Mouse (Mus musculus) heart, adult 2 months (tissue): ENCODE results near the gene Trpc5. TPM values are rescaled to one million over a fixed set of nuclear protein-coding genes. Genes with fewer than 3 reads are reported as not detected.

Experiments
- DNase-seq, 2 experiments: peaks; one replicate each; pipeline ENCODE4 v3.0.0; 2021
- H3K27ac ChIP-seq: fragments of 200-600 bp; 2 replicates; pipeline ENCODE4 v1.8.1; 2022
- H3K27me3 ChIP-seq: fragments of 200-500 bp; 2 replicates; pipeline ENCODE4 v1.6.1; 2012; ENCODE audit warnings: mild to moderate bottlenecking, low read length, inconsistent platforms, mixed read lengths; ENCODE audit not compliant: control insufficient read depth, insufficient read depth
- H3K36me3 ChIP-seq: fragments of 200-500 bp; 2 replicates; pipeline ENCODE4 v1.6.1; 2012; ENCODE audit warnings: low read length, inconsistent platforms; ENCODE audit not compliant: control insufficient read depth, insufficient read depth
- H3K4me1 ChIP-seq: fragments of 200-500 bp; 2 replicates; pipeline ENCODE4 v1.6.1; 2011; ENCODE audit warnings: low read length; ENCODE audit not compliant: control insufficient read depth, insufficient read depth
- H3K4me3 ChIP-seq: fragments of 200-600 bp; 2 replicates; pipeline ENCODE4 v1.8.1; 2022
- H3K79me2 ChIP-seq: fragments of 200-500 bp; replicated peaks from 2 replicates; pipeline ENCODE4 v1.6.1; 2012; ENCODE audit warnings: mild to moderate bottlenecking, inconsistent platforms, low read length, moderate library complexity, mixed read lengths; ENCODE audit not compliant: control insufficient read depth, insufficient read depth
- H3K9ac ChIP-seq: fragments of 200-500 bp; 2 replicates; pipeline ENCODE4 v1.6.1; 2012; ENCODE audit warnings: low read depth, mild to moderate bottlenecking, control low read depth, inconsistent platforms, low read length, mixed read lengths
- CTCF ChIP-seq: fragments of 200-600 bp; IDR thresholded peaks from 2 replicates; pipeline ENCODE4 v1.8.1; 2022; ENCODE audit warnings: antibody characterized with exemption, mild to moderate bottlenecking, moderate library complexity
- EP300 ChIP-seq: fragments of 200-500 bp; IDR thresholded peaks from 2 replicates; pipeline ENCODE4 v1.6.1; 2011; ENCODE audit warnings: low read depth, low read length, control low read depth; ENCODE audit not compliant: insufficient read depth
- POLR2A ChIP-seq: fragments of 200-500 bp; IDR thresholded peaks from 2 replicates; pipeline ENCODE4 v1.6.1; 2011; ENCODE audit warnings: mild to moderate bottlenecking, low read depth, low read length, control low read depth; ENCODE audit not compliant: insufficient read depth
- WGBS: fragments of 180-500 bp; shearing (Covaris S2); methylation state at CpG from one replicate; pipeline ENCODE4 v1.1.7; 2018; 5-methylcytosine and 5-hydroxymethylcytosine counted together
- intact Hi-C: fragments of 180-260 bp; cut with DNase I; formaldehyde crosslinking; loops from one replicate; pipeline ENCODE4 v1.15.1; 2025
- long read RNA-seq: library from polyadenylated mRNA; stranded (forward); transcript quantifications from one replicate; pipeline ENCODE4 v2.0.0, GENCODE M21; 2021
- polyA plus RNA-seq: library from polyadenylated mRNA; depleted of rRNA; stranded (reverse); fragments of >200 nt; gene quantifications from 2 replicates; pipeline ENCODE4 v1.2.3, GENCODE M21; 2012; rRNA removed
- total RNA-seq, 2 experiments: library from RNA; stranded (reverse); gene quantifications; 2 replicates each; pipeline ENCODE4 v1.2.3; 2021

The Trpc5 gene
- total RNA-seq (not detected), polyA plus RNA-seq (not detected in 2 replicates)
- long read RNA-seq: 0 reads

DNA sequence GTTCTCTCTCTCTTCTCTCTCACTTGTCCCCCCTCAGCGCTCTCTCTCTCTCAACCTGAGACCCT lies at the start of gene Trpc5:
Trpc5 (minus strand) TSS at position 39 of the 65 bp plus-strand sequence.
- no peak within 1 kb of the TSS for H3K27ac ChIP-seq
- 38% methylated on average over 1 of the region's 1 CpGs for WGBS
- no peak for TF ChIP-seq POLR2A
- no peak for TF ChIP-seq EP300
- no peak for TF ChIP-seq CTCF
- H3K27me3 ChIP-seq: peaks cover 1% of the 10 kb centered on the region; the same call in 1 of the 2 replicates
- no peak for DNase-seq
- H3K79me2 ChIP-seq: no peaks in the 10 kb centered on the region
- no peak within 1 kb of the TSS for H3K9ac ChIP-seq
- intact Hi-C loops: no loop called here
- no peaks in the 10 kb centered on the region for H3K4me1 ChIP-seq
- no peaks in the 10 kb centered on the region for H3K36me3 ChIP-seq
- no peak within 1 kb of the TSS for H3K4me3 ChIP-seq

DNA sequence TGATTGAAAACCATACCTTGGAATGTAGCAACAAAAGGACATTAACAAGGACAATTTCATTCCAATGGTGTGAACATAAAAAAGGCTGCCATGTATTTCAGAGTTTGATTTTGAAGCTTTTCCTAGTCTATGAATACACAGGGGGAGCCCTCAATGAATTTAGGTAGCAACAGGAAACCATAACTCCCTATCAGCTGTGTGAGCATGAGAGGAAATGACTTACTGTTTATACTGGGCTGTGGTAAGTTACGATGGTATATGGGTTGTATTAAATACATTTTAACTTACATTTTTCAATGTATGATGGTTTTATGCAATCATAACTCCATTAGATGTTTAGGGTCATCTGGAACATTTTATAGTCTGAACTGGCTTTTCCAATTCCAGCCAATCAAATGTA lies 28.4 kb upstream of the Trpc5 start:
- Histone ChIP-seq H3K27me3 (no peaks in the 10 kb centered on the region), H3K79me2 (no peaks in the 10 kb centered on the region), H3K9ac (no peak overlapping the region), H3K36me3 (no peaks in the 10 kb centered on the region), H3K4me3 (no peak overlapping the region), H3K4me1 (no peaks in the 10 kb centered on the region), H3K27ac (no peak overlapping the region)
- 54% methylated on average over 1 of the region's 1 CpGs for WGBS
- TF ChIP-seq CTCF: no peak
- no peak for TF ChIP-seq POLR2A
- no peak for TF ChIP-seq EP300
- DNase-seq: no peak
- intact Hi-C loops: no loop called here

DNA sequence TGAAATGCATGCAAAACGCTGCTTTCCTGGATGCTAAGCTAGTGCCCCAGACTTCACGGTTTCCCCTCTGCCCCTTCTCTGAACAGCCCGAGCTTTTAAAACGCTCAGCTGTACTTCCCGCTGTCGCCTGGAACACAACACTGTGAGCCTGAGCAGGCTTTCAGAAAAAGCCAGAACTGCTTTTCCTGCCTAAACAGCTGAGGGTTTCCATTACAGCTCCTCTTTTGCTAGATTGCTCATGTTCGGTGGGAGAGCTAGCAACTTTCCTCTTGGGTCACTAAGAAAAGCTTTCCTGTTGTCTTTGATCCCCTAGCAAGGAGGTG lies 1.8 kb upstream of the Trpc5 start:
- no peak overlapping the region for H3K9ac ChIP-seq
- DNase-seq: no peak
- H3K4me1 ChIP-seq: no peaks in the 10 kb centered on the region
- WGBS: 21% methylated on average over 7 of the region's 7 CpGs
- TF ChIP-seq POLR2A (no peak), CTCF (no peak), EP300 (no peak)
- H3K27me3 ChIP-seq: peaks cover 1% of the 10 kb centered on the region; the same call in 1 of the 2 replicates
- no peak overlapping the region for H3K27ac ChIP-seq
- H3K4me3 ChIP-seq: no peak overlapping the region
- no peaks in the 10 kb centered on the region for H3K79me2 ChIP-seq
- intact Hi-C loops: no loop called here
- H3K36me3 ChIP-seq: no peaks in the 10 kb centered on the region

DNA sequence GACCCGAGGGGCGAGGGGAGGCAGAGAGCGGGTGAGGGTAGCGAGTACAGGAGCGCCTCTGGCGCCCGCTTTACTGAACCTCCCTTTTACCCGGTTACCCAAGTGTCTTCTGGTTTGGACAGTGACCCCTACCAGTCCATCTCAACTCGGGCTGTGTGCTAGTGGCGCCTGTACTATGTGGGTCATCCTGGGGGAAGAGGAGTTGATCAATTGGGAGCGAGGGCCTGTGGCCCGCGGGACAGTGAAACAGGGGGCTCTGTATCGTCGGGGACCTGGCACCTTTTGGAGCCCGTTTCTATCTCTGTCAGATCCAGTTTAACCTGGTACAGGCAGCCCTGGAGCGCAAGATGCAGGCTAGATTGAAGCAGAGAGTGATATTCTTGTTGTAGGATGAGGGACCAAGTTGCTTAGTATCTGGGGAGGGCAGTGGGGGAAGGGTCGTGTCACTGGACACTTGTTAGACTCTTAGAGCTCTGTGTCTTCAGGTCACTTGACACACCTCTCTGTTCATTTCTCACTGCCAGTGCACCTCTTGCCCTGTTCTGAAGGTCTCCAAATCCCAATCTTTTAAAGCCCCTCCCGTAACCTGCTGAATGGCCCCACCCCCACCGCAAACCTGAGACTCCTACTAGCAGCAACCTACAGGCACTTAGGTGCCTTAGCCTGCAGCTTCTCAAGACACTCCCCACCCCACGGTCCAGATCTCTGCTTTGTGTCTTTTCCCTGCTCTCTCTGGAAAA lies 1.3 kb upstream of the Trpc5 start:
- Histone ChIP-seq H3K79me2 (no peaks in the 10 kb centered on the region), H3K36me3 (no peaks in the 10 kb centered on the region), H3K4me3 (no peak overlapping the region), H3K27ac (no peak overlapping the region), H3K4me1 (no peaks in the 10 kb centered on the region), H3K9ac (no peak overlapping the region), H3K27me3 (peaks cover 1% of the 10 kb centered on the region; the same call in 1 of the 2 replicates)
- DNase-seq: no peak
- intact Hi-C loops: no loop called here
- TF ChIP-seq POLR2A (no peak), CTCF (no peak), EP300 (no peak)
- WGBS: 17% methylated on average over 21 of the region's 21 CpGs

DNA sequence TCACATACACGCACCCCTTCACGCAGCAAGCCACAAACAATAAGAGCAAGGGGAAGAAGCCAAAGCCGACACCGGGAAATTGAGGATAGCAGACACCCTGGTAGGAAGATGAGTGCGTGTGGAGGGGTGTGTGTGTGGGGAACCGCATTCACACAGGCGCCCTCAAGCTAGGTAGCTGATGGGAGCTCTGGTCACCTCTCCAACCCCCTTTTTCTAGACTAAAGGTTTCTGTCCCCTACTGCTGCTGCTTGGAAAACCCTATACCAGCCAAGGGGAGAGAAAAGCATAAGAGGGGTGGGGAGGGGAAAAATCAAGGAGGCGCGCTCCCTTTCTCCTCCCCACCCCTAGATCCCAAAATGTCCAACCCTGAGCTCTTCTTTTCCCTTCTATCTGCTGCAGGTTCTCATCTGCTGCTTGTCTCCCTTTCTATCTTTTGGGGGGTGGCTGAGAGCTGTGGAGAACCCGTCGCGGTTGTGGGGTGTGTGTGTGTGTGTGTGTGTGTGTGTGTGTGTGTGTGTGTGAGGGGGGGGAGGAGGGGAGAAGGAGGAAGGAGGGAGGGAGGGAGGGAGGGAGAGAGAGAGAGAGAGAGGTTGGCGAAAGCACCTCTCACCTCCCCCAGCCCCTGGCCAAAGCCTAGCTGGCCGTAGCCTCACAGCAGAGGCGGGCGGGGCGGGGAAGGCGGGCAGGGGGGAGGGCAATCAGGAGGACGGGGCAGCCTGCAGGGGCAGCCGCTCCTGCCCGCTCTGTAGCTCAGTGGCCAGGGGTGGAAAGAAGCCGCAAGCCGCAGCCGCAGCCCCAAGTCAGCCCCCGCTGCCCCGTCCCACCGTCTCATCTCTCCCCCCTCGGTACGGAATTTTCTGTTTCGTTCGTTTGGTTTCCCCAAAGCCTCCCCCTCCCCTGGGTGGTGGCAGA lies 483 bp upstream of the Trpc5 start, which contains the start of gene Rtl4:
Rtl4 (plus strand) TSS at position 701 of the 912 bp plus-strand sequence.
- H3K79me2 ChIP-seq: no peaks in the 10 kb centered on the region
- intact Hi-C loops: no loop called here
- DNase-seq: no peak
- no peak within 1 kb of the TSS for H3K4me3 ChIP-seq
- H3K36me3 ChIP-seq: no peaks in the 10 kb centered on the region
- H3K4me1 ChIP-seq: no peaks in the 10 kb centered on the region
- peaks cover 1% of the 10 kb centered on the region; the same call in 1 of the 2 replicates for H3K27me3 ChIP-seq
- H3K27ac ChIP-seq: no peak within 1 kb of the TSS
- no peak within 1 kb of the TSS for H3K9ac ChIP-seq
- TF ChIP-seq EP300: no peak
- no peak for TF ChIP-seq POLR2A
- no peak for TF ChIP-seq CTCF
- WGBS: 22% methylated on average over 22 of the region's 31 CpGs

DNA sequence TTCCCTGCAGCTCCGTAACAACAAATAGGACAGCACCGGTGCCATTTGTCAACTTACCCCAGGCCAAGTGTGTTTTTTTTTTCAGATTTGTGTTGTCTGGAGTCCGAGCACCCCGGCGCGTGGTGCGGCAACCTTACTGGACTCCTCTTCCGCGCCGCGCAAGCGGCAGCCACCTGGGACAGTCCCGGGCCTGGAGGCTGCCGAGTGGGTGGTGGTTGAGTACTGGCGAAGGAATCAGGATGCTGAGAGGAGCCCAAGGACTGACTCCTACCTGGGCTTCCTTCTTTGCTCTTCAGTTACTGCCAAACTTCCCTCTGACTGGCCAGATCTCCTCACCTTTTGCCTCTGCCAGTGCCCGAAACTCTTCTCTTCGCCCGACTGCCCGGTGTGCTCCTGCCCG lies 238 bp downstream of the Trpc5 start:
- DNase-seq: no peak
- intact Hi-C loops: no loop called here
- H3K4me1 ChIP-seq: no peaks in the 10 kb centered on the region
- peaks cover 1% of the 10 kb centered on the region; the same call in 1 of the 2 replicates for H3K27me3 ChIP-seq
- no peak overlapping the region for H3K4me3 ChIP-seq
- TF ChIP-seq EP300 (no peak), CTCF (no peak), POLR2A (no peak)
- no peaks in the 10 kb centered on the region for H3K36me3 ChIP-seq
- 28% methylated on average over 20 of the region's 20 CpGs for WGBS
- no peaks in the 10 kb centered on the region for H3K79me2 ChIP-seq
- no peak overlapping the region for H3K27ac ChIP-seq
- H3K9ac ChIP-seq: no peak overlapping the region
